Mouse (Mus musculus): ENCODE data around the gene Gm42791. TPM values are rescaled to one million over a fixed set of nuclear protein-coding genes. Genes with fewer than 3 reads are reported as not detected.

Gene Gm42791
- total and polyA plus RNA-seq, 3 experiments: 0.42 to 1.3 TPM; not detected in 1

DNA sequence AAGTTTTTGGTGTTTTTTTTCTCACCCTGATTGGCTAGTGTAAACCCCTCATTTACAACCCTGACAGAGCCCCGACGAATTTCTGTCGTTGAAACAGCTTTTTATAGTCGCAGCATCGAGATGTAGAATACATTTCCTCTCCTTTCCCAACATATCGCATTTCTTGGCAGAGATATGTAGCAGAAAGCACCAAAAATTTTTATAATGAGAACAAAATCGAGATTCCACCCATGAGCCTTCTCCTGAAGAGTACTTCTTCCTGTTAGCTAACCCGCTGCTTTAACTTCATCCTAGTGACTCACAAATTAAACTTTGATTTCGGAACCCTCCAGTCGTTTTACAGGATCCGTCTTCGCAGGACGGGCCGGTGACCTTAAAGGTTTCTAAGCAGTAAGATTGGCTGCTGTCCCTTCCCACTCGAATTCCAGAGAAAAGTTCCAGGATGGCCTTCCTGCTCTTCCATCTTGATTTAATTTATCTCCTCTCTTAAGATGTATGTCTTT lies 29.8 kb downstream of the Gm42791 start:
- no peaks in the 10 kb centered on the region for H3K36me3 ChIP-seq (replicated peaks in 1 of 2; ENCODE audit: control insufficient read depth in 1 of 2, insufficient read depth in 1 of 2, low read length in 1 of 2)
- peaks cover 4 to 19% of the 10 kb centered on the region in 2 experiments; a peak in 3 of 4 replicates for H3K4me1 ChIP-seq (ENCODE audit: control insufficient read depth in 1 of 2, insufficient read depth in 2 of 2)
- no peak overlapping the region for H3K4me2 ChIP-seq (ENCODE audit: insufficient read depth, low read depth, poor library complexity, severe bottlenecking)
- H3K27me3 ChIP-seq (replicated peaks): peaks cover 1% of the 10 kb centered on the region
- no peak overlapping the region for H3K9ac ChIP-seq (ENCODE audit: insufficient read depth, low read depth)
- no peaks in the 10 kb centered on the region for H3K79me2 ChIP-seq (replicated peaks; ENCODE audit: control insufficient read depth, extremely low read depth, insufficient read depth, poor library complexity, severe bottlenecking)
- no peak overlapping the region for H3K27ac ChIP-seq (ENCODE audit: insufficient read depth, low read depth)
- in situ Hi-C loops (cut with MboI; ENCODE audit: low pct_ligation_motif_present, low pct_unique_long_range_greater_than_20kb, low sequenced_read_pairs): no loop called here
- no peak overlapping the region for H3K4me3 ChIP-seq (replicated peaks in 1 of 3; ENCODE audit: low read depth in 2 of 3, low read length in 2 of 3, poor library complexity in 1 of 3)
- dilution Hi-C loops (cut with MboI; ENCODE audit: extremely low pct_ligation_motif_present, extremely low pct_unique_long_range_greater_than_20kb, low sequenced_read_pairs): no loop called here
- no peak for DNase-seq (ENCODE audit: extremely low read depth)
- no peak for TF ChIP-seq CTCF (conservative IDR thresholded peaks at IDR 0.05 in 1 of 2, IDR thresholded peaks at IDR 0.05 in 1 of 2; ENCODE audit: low read depth in 2 of 2, low read length in 2 of 2)
- no peak for TF ChIP-seq IRF4 (IDR thresholded peaks at IDR 0.05; ENCODE audit: low read depth, low read length)
- TF ChIP-seq ZNF384 (IDR thresholded peaks at IDR 0.05; ENCODE audit: low read depth, low read length): no peak
- TF ChIP-seq USF2 (conservative IDR thresholded peaks at IDR 0.05; ENCODE audit: low read depth, low read length): no peak
- TF ChIP-seq HCFC1 (IDR thresholded peaks at IDR 0.05; ENCODE audit: low read depth, low read length): no peak
- no peak for TF ChIP-seq RCOR1 (conservative IDR thresholded peaks at IDR 0.05; ENCODE audit: low read depth, low read length)
- no peak for TF ChIP-seq MAX (IDR thresholded peaks at IDR 0.05; ENCODE audit: low read length)
- H3K9me3 ChIP-seq (replicated peaks; ENCODE audit: low read length): no peaks in the 10 kb centered on the region

DNA sequence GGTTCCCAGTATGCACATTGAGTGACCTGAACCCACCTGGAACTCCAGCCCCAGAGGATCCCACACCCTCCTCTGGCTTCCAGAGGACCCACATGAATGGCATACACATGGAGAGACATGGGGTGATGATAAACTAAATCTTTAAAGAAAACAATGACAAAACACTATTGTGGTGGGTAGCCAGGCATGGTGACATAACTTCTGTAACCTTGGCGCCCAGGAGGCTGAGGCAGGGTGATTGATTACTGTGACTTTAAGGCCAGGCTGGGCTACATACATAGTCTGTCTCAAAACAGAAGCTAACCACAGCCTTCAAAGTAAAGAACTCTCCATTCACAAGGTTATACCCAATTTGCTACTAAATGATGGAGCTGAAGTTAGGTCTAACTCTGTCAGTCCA lies 30.7 kb downstream of the Gm42791 start:
- Histone ChIP-seq H3K36me3 (replicated peaks in 1 of 2; ENCODE audit: control insufficient read depth in 1 of 2, insufficient read depth in 1 of 2, low read length in 1 of 2) (no peaks in the 10 kb centered on the region), H3K79me2 (replicated peaks; ENCODE audit: control insufficient read depth, extremely low read depth, insufficient read depth, poor library complexity, severe bottlenecking) (no peaks in the 10 kb centered on the region), H3K9ac (ENCODE audit: insufficient read depth, low read depth) (no peak overlapping the region), H3K27ac (ENCODE audit: insufficient read depth, low read depth) (no peak overlapping the region), H3K4me2 (ENCODE audit: insufficient read depth, low read depth, poor library complexity, severe bottlenecking) (no peak overlapping the region), H3K4me3 (replicated peaks in 1 of 3; ENCODE audit: low read depth in 2 of 3, low read length in 2 of 3, poor library complexity in 1 of 3) (no peak overlapping the region), H3K9me3 (replicated peaks; ENCODE audit: low read length) (no peaks in the 10 kb centered on the region), H3K4me1 (ENCODE audit: control insufficient read depth in 1 of 2, insufficient read depth in 2 of 2) (peaks cover 4 to 27% of the 10 kb centered on the region in 2 experiments; a peak in 3 of 4 replicates), H3K27me3 (replicated peaks) (peaks cover 1% of the 10 kb centered on the region)
- no peak for DNase-seq (ENCODE audit: extremely low read depth)
- dilution Hi-C loops (cut with MboI; ENCODE audit: extremely low pct_ligation_motif_present, extremely low pct_unique_long_range_greater_than_20kb, low sequenced_read_pairs) (no loop called here), in situ Hi-C loops (cut with MboI; ENCODE audit: low pct_ligation_motif_present, low pct_unique_long_range_greater_than_20kb, low sequenced_read_pairs) (no loop called here)
- no peak for TF ChIP-seq GABPA (IDR thresholded peaks at IDR 0.05; ENCODE audit: insufficient replicate concordance, low read depth, low read length)
- no peak for TF ChIP-seq JUND (conservative IDR thresholded peaks at IDR 0.05; ENCODE audit: low read depth, low read length)
- no peak for TF ChIP-seq CHD2 (IDR thresholded peaks at IDR 0.05; ENCODE audit: low read length)
- TF ChIP-seq ZKSCAN1 (IDR thresholded peaks at IDR 0.05; ENCODE audit: borderline replicate concordance, low read depth, low read length): no peak
- no peak for TF ChIP-seq POLR2AphosphoS2 (IDR thresholded peaks at IDR 0.05; ENCODE audit: low read depth, low read length)

- Histone ChIP-seq H3K4me1 (ENCODE audit: control insufficient read depth in 1 of 2, insufficient read depth in 2 of 2) (peaks cover 0 to 24% of the 10 kb centered on the region in 2 experiments; a peak in 2 of 4 replicates), H3K9ac (ENCODE audit: insufficient read depth, low read depth) (no peak overlapping the region), H3K27me3 (replicated peaks) (peaks cover 3% of the 10 kb centered on the region), H3K4me2 (ENCODE audit: insufficient read depth, low read depth, poor library complexity, severe bottlenecking) (no peak overlapping the region), H3K4me3 (replicated peaks in 1 of 3; ENCODE audit: low read depth in 2 of 3, low read length in 2 of 3, poor library complexity in 1 of 3) (no peak overlapping the region), H3K27ac (ENCODE audit: insufficient read depth, low read depth) (no peak overlapping the region), H3K36me3 (replicated peaks in 1 of 2; ENCODE audit: control insufficient read depth in 1 of 2, insufficient read depth in 1 of 2, low read length in 1 of 2) (no peaks in the 10 kb centered on the region), H3K9me3 (replicated peaks; ENCODE audit: low read length) (no peaks in the 10 kb centered on the region), H3K79me2 (replicated peaks; ENCODE audit: control insufficient read depth, extremely low read depth, insufficient read depth, poor library complexity, severe bottlenecking) (no peaks in the 10 kb centered on the region)
- DNase-seq (ENCODE audit: extremely low read depth): no peak
- in situ Hi-C loops (cut with MboI; ENCODE audit: low pct_ligation_motif_present, low pct_unique_long_range_greater_than_20kb, low sequenced_read_pairs) (no loop called here), dilution Hi-C loops (cut with MboI; ENCODE audit: extremely low pct_ligation_motif_present, extremely low pct_unique_long_range_greater_than_20kb, low sequenced_read_pairs) (no loop called here)
- no peak for TF ChIP-seq HCFC1 (IDR thresholded peaks at IDR 0.05; ENCODE audit: low read depth, low read length)
- TF ChIP-seq NELFE (IDR thresholded peaks at IDR 0.05; ENCODE audit: low read depth, low read length): no peak
- TF ChIP-seq BHLHE40 (IDR thresholded peaks at IDR 0.05; ENCODE audit: low read depth, low read length): no peak
- TF ChIP-seq MXI1 (IDR thresholded peaks at IDR 0.05; ENCODE audit: low read depth, low read length): no peak
- TF ChIP-seq E2F4 (IDR thresholded peaks at IDR 0.05; ENCODE audit: insufficient replicate concordance, low read depth, low read length): no peak
- no peak for TF ChIP-seq MAZ (IDR thresholded peaks at IDR 0.05; ENCODE audit: low read depth, low read length)
- TF ChIP-seq IRF4 (IDR thresholded peaks at IDR 0.05; ENCODE audit: low read depth, low read length): no peak
- TF ChIP-seq MAX (IDR thresholded peaks at IDR 0.05; ENCODE audit: low read length): no peak
- TF ChIP-seq USF1 (IDR thresholded peaks at IDR 0.05; ENCODE audit: low read depth, low read length): no peak
- TF ChIP-seq CHD2 (IDR thresholded peaks at IDR 0.05; ENCODE audit: low read length): no peak
- TF ChIP-seq JUND (conservative IDR thresholded peaks at IDR 0.05; ENCODE audit: low read depth, low read length): no peak
- TF ChIP-seq USF2 (conservative IDR thresholded peaks at IDR 0.05; ENCODE audit: low read depth, low read length): no peak
- TF ChIP-seq ETS1 (conservative IDR thresholded peaks at IDR 0.05; ENCODE audit: low read depth, low read length): no peak
- no peak for TF ChIP-seq JUN (IDR thresholded peaks at IDR 0.05; ENCODE audit: insufficient read depth, low read depth, low read length)
These were observed 34.7 kb downstream of the Gm42791 start for GRCm38 (mm10) chr5:148960211-148960610.
